Mouse (Mus musculus) adrenal gland (tissue): Measurements from ENCODE around the gene Ptcra.
"Not testable (repeated sequence)": the region's sequence is repeated elsewhere in the genome, so short reads cannot be mapped to it uniquely, and the experiment has no call there.

Experiments used
- intact Hi-C: fragments of 180-260 bp; cut with DNase I; formaldehyde crosslinking; loops from one replicate; pipeline ENCODE4 v1.15.1; 2025

Gene Ptcra

GRCm38 (mm10) chr17:46771616-46772015 lies 8.1 kb upstream of the Ptcra start:
- intact Hi-C loops: no loop called here

- intact Hi-C loops: no loop called here
Measured at GRCm38 (mm10) chr17:46771025-46771424, 7.5 kb upstream of the Ptcra start.

- intact Hi-C loops: no loop called here
Measured at GRCm38 (mm10) chr17:46770546-46770945, 7.0 kb upstream of the Ptcra start.

GRCm38 (mm10) chr17:46767868-46768267 lies 4.4 kb upstream of the Ptcra start:
- intact Hi-C loops: no loop called here

GRCm38 (mm10) chr17:46764916-46765315 lies 1.4 kb upstream of the Ptcra start:
- intact Hi-C loops: not testable (repeated sequence)

- intact Hi-C loops: no loop called here
Measured at GRCm38 (mm10) chr17:46758753-46759152, 4.8 kb downstream of the Ptcra start.

- intact Hi-C loops: no loop called here
Measured at GRCm38 (mm10) chr17:46751794-46752556, 11.5 kb downstream of the Ptcra start, which contains the start of gene Cnpy3. TSS of gene Cnpy3 (minus strand) at chr17:46752214.

- intact Hi-C loops: no loop called here
Measured at GRCm38 (mm10) chr17:46751056-46751793, 12.3 kb downstream of the Ptcra start.

GRCm38 (mm10) chr17:46750580-46750979 lies 12.9 kb downstream of the Ptcra start:
- intact Hi-C loops: no loop called here

- intact Hi-C loops: no loop called here
Measured at GRCm38 (mm10) chr17:46749282-46749681, 14.2 kb downstream of the Ptcra start.

- intact Hi-C loops: no loop called here
Measured at GRCm38 (mm10) chr17:46747806-46748205, 15.7 kb downstream of the Ptcra start.

GRCm38 (mm10) chr17:46747234-46747633 lies 16.3 kb downstream of the Ptcra start:
- intact Hi-C loops: no loop called here

- intact Hi-C loops: no loop called here
Measured at GRCm38 (mm10) chr17:46745506-46745905, 18.0 kb downstream of the Ptcra start.

GRCm38 (mm10) chr17:46742986-46743385 lies 20.5 kb downstream of the Ptcra start:
- intact Hi-C loops: no loop called here

- intact Hi-C loops: no loop called here
Measured at GRCm38 (mm10) chr17:46741305-46741704, 22.2 kb downstream of the Ptcra start.

GRCm38 (mm10) chr17:46736160-46736559 lies 27.4 kb downstream of the Ptcra start:
- intact Hi-C loops: no loop called here

- intact Hi-C loops: no loop called here
Measured at GRCm38 (mm10) chr17:46735287-46735686, 28.2 kb downstream of the Ptcra start.

- intact Hi-C loops: no loop called here
Measured at GRCm38 (mm10) chr17:46734055-46734454, 29.5 kb downstream of the Ptcra start.

GRCm38 (mm10) chr17:46728904-46729318 lies 34.6 kb downstream of the Ptcra start, which contains the start of gene Gnmt:
TSS of gene Gnmt (minus strand) at chr17:46729168.
- intact Hi-C loops: no loop called here

GRCm38 (mm10) chr17:46728496-46728895 lies 35.0 kb downstream of the Ptcra start:
- intact Hi-C loops: no loop called here

- intact Hi-C loops: no loop called here
Measured at GRCm38 (mm10) chr17:46728021-46728420, 35.5 kb downstream of the Ptcra start.

GRCm38 (mm10) chr17:46727271-46727670 lies 36.2 kb downstream of the Ptcra start:
- intact Hi-C loops: no loop called here
